Mouse (Mus musculus) midbrain, embryonic 14.5 days (tissue): Measurements from ENCODE around the gene Gm10521. TPM values are rescaled to one million over a fixed set of nuclear protein-coding genes. Genes with fewer than 3 reads are reported as not detected.
"Not testable (repeated sequence)": the region's sequence is repeated elsewhere in the genome, so short reads cannot be mapped to it uniquely, and the experiment has no call there.

Experiments used
- ATAC-seq: fragments of 200-750 bp; cut with Nextera tagmentation; 2 replicates; pipeline ENCODE4 v1.8.0; 2017; ENCODE audit warnings: moderate number of reproducible peaks, moderate library complexity; ENCODE audit not compliant: low FRiP score, low TSS enrichment
- DNase-seq: peaks from one replicate; pipeline ENCODE4 v3.0.0-alpha.2; 2015
- H3K27ac ChIP-seq: fragments of 300-500 bp; sonication (generic); replicated peaks from 2 replicates; pipeline ENCODE4 v1.5.1; 2014; ENCODE audit warnings: mild to moderate bottlenecking, low read depth, low read length, moderate library complexity
- H3K27me3 ChIP-seq: fragments of 300-500 bp; sonication (generic); 2 replicates; pipeline ENCODE4 v1.6.1; 2014; ENCODE audit warnings: low read length, control low read depth, mixed read lengths; ENCODE audit not compliant: control insufficient read depth, insufficient read depth
- H3K36me3 ChIP-seq: fragments of 300-500 bp; sonication (generic); 2 replicates; pipeline ENCODE4 v1.6.1; 2014; ENCODE audit warnings: low read length, control low read depth; ENCODE audit not compliant: control insufficient read depth, insufficient read depth
- H3K4me1 ChIP-seq: fragments of 300-500 bp; sonication (generic); 2 replicates; pipeline ENCODE4 v1.6.1; 2014; ENCODE audit warnings: mild to moderate bottlenecking, antibody characterized with exemption, low read length, control low read depth; ENCODE audit not compliant: control insufficient read depth, insufficient read depth
- H3K4me2 ChIP-seq: fragments of 300-500 bp; sonication (generic); 2 replicates; pipeline ENCODE4 v1.6.1; 2014; ENCODE audit warnings: mild to moderate bottlenecking, low read length, moderate library complexity
- H3K4me3 ChIP-seq: fragments of 300-500 bp; sonication (generic); replicated peaks from 2 replicates; pipeline ENCODE4 v1.5.1; 2014; ENCODE audit warnings: low read depth, low read length
- H3K9ac ChIP-seq: fragments of 300-500 bp; sonication (generic); replicated peaks from 2 replicates; pipeline ENCODE4 v1.6.1; 2014; ENCODE audit warnings: mild to moderate bottlenecking, low read length, moderate library complexity
- H3K9me3 ChIP-seq: fragments of 300-500 bp; sonication (generic); 2 replicates; pipeline ENCODE4 v1.6.1; 2016; ENCODE audit warnings: low read length, control low read depth, mixed read lengths; ENCODE audit not compliant: control insufficient read depth
- WGBS: fragments of 180-500 bp; shearing (Covaris S2); extraction: QIAGEN DNeasy Blood & Tissue Kit; methylation state at CpG from one replicate; pipeline ENCODE4 v1.1.7; 2014; 5-methylcytosine and 5-hydroxymethylcytosine counted together
- polyA plus RNA-seq: library from polyadenylated mRNA; unstranded; fragments of >200 nt; fragmentation: Nextera tagmentation; extraction: Ambion mirVana; gene quantifications from 2 replicates; pipeline ENCODE4 v1.2.1, GENCODE M21; 2014

Gene Gm10521
- not detected in 2 replicates for polyA plus RNA-seq

- H3K27ac ChIP-seq, H3K9ac ChIP-seq, DNase-seq, H3K4me1 ChIP-seq, ATAC-seq, H3K36me3 ChIP-seq, H3K27me3 ChIP-seq, H3K4me2 ChIP-seq, H3K9me3 ChIP-seq, H3K4me3 ChIP-seq: not testable (repeated sequence)
- WGBS = 86% methylated on average over 5 of the region's 5 CpGs
Measured at GRCm38 (mm10) chr1:171895364-171895763, at the start of gene Gm10521. Gene Gm10521, plus strand, starts transcription at chr1:171895664.

- Histone ChIP-seq H3K4me3 (no peak overlapping the region), H3K4me1 (no peaks in the 10 kb centered on the region), H3K36me3 (no peaks in the 10 kb centered on the region), H3K9me3 (no peaks in the 10 kb centered on the region), H3K27ac (no peak overlapping the region), H3K4me2 (no peak overlapping the region), H3K27me3 (no peaks in the 10 kb centered on the region), H3K9ac (no peak overlapping the region)
- ATAC-seq (no peak), DNase-seq (no peak)
Measured at GRCm38 (mm10) chr1:171848201-171848600, 47.3 kb upstream of the Gm10521 start.

GRCm38 (mm10) chr1:171848757-171849156 lies 46.7 kb upstream of the Gm10521 start:
- no peaks in the 10 kb centered on the region for H3K9me3 ChIP-seq
- H3K4me2 ChIP-seq = no peak overlapping the region
- no peak overlapping the region for H3K27ac ChIP-seq
- no peak overlapping the region for H3K9ac ChIP-seq
- no peaks in the 10 kb centered on the region for H3K4me1 ChIP-seq
- no peaks in the 10 kb centered on the region for H3K36me3 ChIP-seq
- no peaks in the 10 kb centered on the region for H3K27me3 ChIP-seq
- H3K4me3 ChIP-seq = no peak overlapping the region
- 86% methylated on average over 4 of the region's 4 CpGs for WGBS
- no peak for ATAC-seq
- no peak for DNase-seq

- 92% methylated on average over 5 of the region's 5 CpGs for WGBS
- Histone ChIP-seq H3K4me1 (no peaks in the 10 kb centered on the region), H3K4me3 (no peak overlapping the region), H3K36me3 (no peaks in the 10 kb centered on the region), H3K4me2 (no peak overlapping the region), H3K27ac (no peak overlapping the region), H3K27me3 (no peaks in the 10 kb centered on the region), H3K9ac (no peak overlapping the region), H3K9me3 (no peaks in the 10 kb centered on the region)
- DNase-seq (no peak), ATAC-seq (no peak)
Measured at GRCm38 (mm10) chr1:171849454-171849853, 46.0 kb upstream of the Gm10521 start.

- Histone ChIP-seq H3K36me3 (no peaks in the 10 kb centered on the region), H3K27ac (no peak overlapping the region), H3K4me2 (no peak overlapping the region), H3K27me3 (no peaks in the 10 kb centered on the region), H3K4me1 (no peaks in the 10 kb centered on the region), H3K4me3 (no peak overlapping the region), H3K9ac (no peak overlapping the region), H3K9me3 (no peaks in the 10 kb centered on the region)
- DNase-seq (no peak), ATAC-seq (no peak)
- 94% methylated on average over 4 of the region's 4 CpGs for WGBS
Measured at GRCm38 (mm10) chr1:171865467-171865866, 30.0 kb upstream of the Gm10521 start.

GRCm38 (mm10) chr1:171886989-171887388 lies 8.5 kb upstream of the Gm10521 start:
- no peak for ATAC-seq
- H3K4me3 ChIP-seq = no peak overlapping the region
- H3K9ac ChIP-seq = no peak overlapping the region
- H3K4me2 ChIP-seq = no peak overlapping the region
- H3K4me1 ChIP-seq = no peaks in the 10 kb centered on the region
- 90% methylated on average over 1 of the region's 1 CpGs for WGBS
- no peak for DNase-seq
- H3K36me3 ChIP-seq = no peaks in the 10 kb centered on the region
- H3K27me3 ChIP-seq = no peaks in the 10 kb centered on the region
- no peak overlapping the region for H3K27ac ChIP-seq
- no peaks in the 10 kb centered on the region for H3K9me3 ChIP-seq

GRCm38 (mm10) chr1:171904011-171904410 lies 8.5 kb downstream of the Gm10521 start:
- Histone ChIP-seq H3K36me3 (no peaks in the 10 kb centered on the region), H3K27ac (no peak overlapping the region), H3K4me1 (no peaks in the 10 kb centered on the region), H3K9ac (no peak overlapping the region), H3K27me3 (no peaks in the 10 kb centered on the region), H3K4me3 (no peak overlapping the region), H3K9me3 (no peaks in the 10 kb centered on the region), H3K4me2 (no peak overlapping the region)
- DNase-seq (no peak), ATAC-seq (no peak)
- 77% methylated on average over 1 of the region's 1 CpGs for WGBS

- DNase-seq (no peak), ATAC-seq (no peak)
- no peaks in the 10 kb centered on the region for H3K4me1 ChIP-seq
- no peak overlapping the region for H3K9ac ChIP-seq
- no peak overlapping the region for H3K27ac ChIP-seq
- WGBS = 71% methylated on average over 13 of the region's 13 CpGs
- H3K4me2 ChIP-seq = no peak overlapping the region
- H3K36me3 ChIP-seq = no peaks in the 10 kb centered on the region
- no peaks in the 10 kb centered on the region for H3K27me3 ChIP-seq
- no peaks in the 10 kb centered on the region for H3K9me3 ChIP-seq
- no peak overlapping the region for H3K4me3 ChIP-seq
Measured at GRCm38 (mm10) chr1:171915638-171916458, 20.4 kb downstream of the Gm10521 start.

- WGBS = 83% methylated on average over 14 of the region's 14 CpGs
- DNase-seq = no peak
- no peak within 1 kb of the TSS for H3K27ac ChIP-seq
- no peaks in the 10 kb centered on the region for H3K36me3 ChIP-seq
- no peak within 1 kb of the TSS for H3K4me3 ChIP-seq
- H3K9me3 ChIP-seq = no peaks in the 10 kb centered on the region
- H3K27me3 ChIP-seq = no peaks in the 10 kb centered on the region
- no peak for ATAC-seq
- no peak within 1 kb of the TSS for H3K9ac ChIP-seq
- no peaks in the 10 kb centered on the region for H3K4me1 ChIP-seq
- no peak within 1 kb of the TSS for H3K4me2 ChIP-seq
Measured at GRCm38 (mm10) chr1:171917305-171918039, 22.0 kb downstream of the Gm10521 start, which contains the start of gene Slamf6. Gene Slamf6, plus strand, starts transcription at chr1:171917515.
